Mouse (Mus musculus) intestine, embryonic 16.5 days (tissue): Measurements from ENCODE around the gene Olfr1247. TPM values are rescaled to one million over a fixed set of nuclear protein-coding genes. Genes with fewer than 3 reads are reported as not detected.
"Not testable (repeated sequence)": the region's sequence is repeated elsewhere in the genome, so short reads cannot be mapped to it uniquely, and the experiment has no call there.

Experiments
- ATAC-seq: fragments of 200-750 bp; cut with Nextera tagmentation; 2 replicates; pipeline ENCODE4 v1.8.0; 2017; ENCODE audit warnings: moderate TSS enrichment, moderate library complexity
- H3K27ac ChIP-seq: fragments of 300-500 bp; sonication (generic); 2 replicates; pipeline ENCODE4 v1.5.1; 2014; ENCODE audit warnings: mild to moderate bottlenecking, low read length
- H3K27me3 ChIP-seq: fragments of 300-500 bp; sonication (generic); replicated peaks from 2 replicates; pipeline ENCODE4 v1.6.1; 2014; ENCODE audit warnings: low read length, control low read depth, mixed read lengths; ENCODE audit not compliant: control insufficient read depth, insufficient read depth
- H3K36me3 ChIP-seq: fragments of 300-500 bp; sonication (generic); 2 replicates; pipeline ENCODE4 v1.6.1; 2014; ENCODE audit warnings: low read length, control low read depth; ENCODE audit not compliant: control insufficient read depth, insufficient read depth
- H3K4me1 ChIP-seq: fragments of 300-500 bp; sonication (generic); 2 replicates; pipeline ENCODE4 v1.6.1; 2014; ENCODE audit warnings: low read length, control low read depth, mixed read lengths; ENCODE audit not compliant: control insufficient read depth, insufficient read depth
- H3K4me2 ChIP-seq: fragments of 300-500 bp; sonication (generic); 2 replicates; pipeline ENCODE4 v1.6.1; 2014; ENCODE audit warnings: low read depth, low read length, control low read depth
- H3K4me3 ChIP-seq: fragments of 300-500 bp; sonication (generic); 2 replicates; pipeline ENCODE4 v1.5.1; 2014; ENCODE audit warnings: mild to moderate bottlenecking, low read length
- H3K9ac ChIP-seq: fragments of 300-500 bp; sonication (generic); 2 replicates; pipeline ENCODE4 v1.6.1; 2014; ENCODE audit warnings: low read depth, low read length
- H3K9me3 ChIP-seq: fragments of 300-500 bp; sonication (generic); 2 replicates; pipeline ENCODE4 v1.6.1; 2016; ENCODE audit warnings: low read length, control low read depth; ENCODE audit not compliant: control insufficient read depth
- WGBS: fragments of 180-500 bp; shearing (Covaris S2); extraction: QIAGEN DNeasy Blood & Tissue Kit; methylation state at CpG from one replicate; pipeline ENCODE4 v1.1.7; 2014; 5-methylcytosine and 5-hydroxymethylcytosine counted together
- polyA plus RNA-seq: library from polyadenylated mRNA; unstranded; fragments of >200 nt; fragmentation: Nextera tagmentation; extraction: Ambion mirVana; gene quantifications from 2 replicates; pipeline ENCODE4 v1.2.1, GENCODE M21; 2015

Olfr1247 gene
- polyA plus RNA-seq, result not detected in 2 replicates

- Histone ChIP-seq H3K36me3 (no peaks in the 10 kb centered on the region), H3K27ac (no peak within 1 kb of the TSS), H3K9me3 (no peaks in the 10 kb centered on the region), H3K27me3 (no peaks in the 10 kb centered on the region), H3K9ac (no peak within 1 kb of the TSS), H3K4me2 (no peak within 1 kb of the TSS), H3K4me3 (no peak within 1 kb of the TSS), H3K4me1 (no peaks in the 10 kb centered on the region)
- WGBS, result 94% methylated on average over 2 of the region's 2 CpGs
- no peak for ATAC-seq
Observed at GRCm38 (mm10) chr2:89614030-89614429, at the start of gene Olfr1247. TSS of gene Olfr1247 (minus strand) at chr2:89614130.

GRCm38 (mm10) chr2:89661367-89661766, 47.4 kb upstream of the Olfr1247 start, which contains the start of gene Olfr1250:
TSS of gene Olfr1250 (minus strand) at chr2:89661467.
- H3K27ac ChIP-seq, result no peak within 1 kb of the TSS
- no peaks in the 10 kb centered on the region for H3K27me3 ChIP-seq
- no peaks in the 10 kb centered on the region for H3K4me1 ChIP-seq
- H3K9me3 ChIP-seq, result no peaks in the 10 kb centered on the region
- H3K4me2 ChIP-seq, result no peak within 1 kb of the TSS
- H3K36me3 ChIP-seq, result no peaks in the 10 kb centered on the region
- H3K9ac ChIP-seq, result no peak within 1 kb of the TSS
- no peak within 1 kb of the TSS for H3K4me3 ChIP-seq
- no peak for ATAC-seq

GRCm38 (mm10) chr2:89634883-89635282, 21.0 kb upstream of the Olfr1247 start, which contains the start of gene Olfr1249:
TSS of gene Olfr1249 (minus strand) at chr2:89634983.
- H3K9ac ChIP-seq, result no peak within 1 kb of the TSS
- H3K36me3 ChIP-seq, result no peaks in the 10 kb centered on the region
- no peak within 1 kb of the TSS for H3K27ac ChIP-seq
- no peak for ATAC-seq
- H3K4me2 ChIP-seq, result no peak within 1 kb of the TSS
- no peaks in the 10 kb centered on the region for H3K27me3 ChIP-seq
- no peaks in the 10 kb centered on the region for H3K9me3 ChIP-seq
- WGBS, result 85% methylated on average over 2 of the region's 2 CpGs
- no peak within 1 kb of the TSS for H3K4me3 ChIP-seq
- H3K4me1 ChIP-seq, result no peaks in the 10 kb centered on the region

GRCm38 (mm10) chr2:89618145-89618544, 4.2 kb upstream of the Olfr1247 start, which contains the start of gene Olfr1248:
TSS of gene Olfr1248 (minus strand) at chr2:89618245.
- not testable (repeated sequence) for H3K4me1 ChIP-seq, ATAC-seq, H3K9me3 ChIP-seq, H3K27ac ChIP-seq, H3K4me3 ChIP-seq, H3K36me3 ChIP-seq, H3K27me3 ChIP-seq, H3K4me2 ChIP-seq, H3K9ac ChIP-seq
- 93% methylated on average over 1 of the region's 1 CpGs for WGBS

- no peak for ATAC-seq
- no peak within 1 kb of the TSS for H3K4me2 ChIP-seq
- WGBS, result 57% methylated on average over 2 of the region's 2 CpGs
- no peaks in the 10 kb centered on the region for H3K4me1 ChIP-seq
- H3K27ac ChIP-seq, result no peak within 1 kb of the TSS
- no peak within 1 kb of the TSS for H3K4me3 ChIP-seq
- no peaks in the 10 kb centered on the region for H3K9me3 ChIP-seq
- H3K27me3 ChIP-seq, result no peaks in the 10 kb centered on the region
- H3K36me3 ChIP-seq, result no peaks in the 10 kb centered on the region
- no peak within 1 kb of the TSS for H3K9ac ChIP-seq
Observed at GRCm38 (mm10) chr2:89593057-89593456, 20.9 kb downstream of the Olfr1247 start, which contains the start of gene Olfr1246. TSS of gene Olfr1246 (minus strand) at chr2:89593157.

DNA sequence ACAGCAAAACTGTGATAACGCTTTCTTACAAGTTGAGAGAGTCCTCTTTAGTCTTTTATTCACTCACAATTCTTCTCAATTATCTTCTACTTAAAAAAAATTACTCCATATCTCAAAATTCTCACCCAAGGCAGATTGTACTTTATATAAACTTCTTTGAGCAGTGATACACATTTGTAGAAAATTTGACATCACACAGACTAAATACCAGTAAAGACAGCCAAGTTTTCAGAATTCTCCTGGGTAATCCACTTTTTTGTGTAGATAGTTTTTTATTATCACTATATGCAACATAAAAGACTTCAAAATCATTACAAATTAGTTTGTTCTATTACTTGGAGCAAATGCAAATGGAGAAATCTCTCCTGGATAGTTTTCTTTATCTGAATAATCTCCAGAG, 35.6 kb downstream of the Olfr1247 start, which contains the start of gene Olfr1245:
Olfr1245 (minus strand) TSS at position 101 of the 400 bp plus-strand sequence.
- no peak within 1 kb of the TSS for H3K4me2 ChIP-seq
- no peaks in the 10 kb centered on the region for H3K4me1 ChIP-seq
- 95% methylated on average over 1 of the region's 1 CpGs for WGBS
- H3K9ac ChIP-seq, result no peak within 1 kb of the TSS
- no peak within 1 kb of the TSS for H3K4me3 ChIP-seq
- H3K36me3 ChIP-seq, result no peaks in the 10 kb centered on the region
- no peak for ATAC-seq
- H3K9me3 ChIP-seq, result no peaks in the 10 kb centered on the region
- no peaks in the 10 kb centered on the region for H3K27me3 ChIP-seq
- H3K27ac ChIP-seq, result no peak within 1 kb of the TSS

- H3K27ac ChIP-seq, H3K9ac ChIP-seq, H3K4me3 ChIP-seq, ATAC-seq, H3K4me1 ChIP-seq, H3K36me3 ChIP-seq, H3K4me2 ChIP-seq, H3K9me3 ChIP-seq, H3K27me3 ChIP-seq: not testable (repeated sequence)
- WGBS, result 58% methylated on average over 2 of the region's 2 CpGs
Observed at GRCm38 (mm10) chr2:89562706-89563105, 51.2 kb downstream of the Olfr1247 start.

Other genes with a start within 250 kb of the Olfr1247 start
- not detected in 2 replicates for gene Olfr1234, start 249.3 kb downstream of the Olfr1247 start, polyA plus RNA-seq
- gene Olfr1238, start 204.5 kb downstream of the Olfr1247 start, polyA plus RNA-seq, result not detected in 2 replicates
- not detected in 2 replicates for gene Olfr1239, start 193.7 kb downstream of the Olfr1247 start, polyA plus RNA-seq
- not detected in 2 replicates for gene Olfr1240, start 171.1 kb downstream of the Olfr1247 start, polyA plus RNA-seq
- gene Olfr1241, start 127.0 kb downstream of the Olfr1247 start, polyA plus RNA-seq, result not detected in 2 replicates
- gene Olfr1242, start 115.8 kb downstream of the Olfr1247 start, polyA plus RNA-seq, result not detected in 2 replicates
- gene Olfr1243, start 82.6 kb downstream of the Olfr1247 start, polyA plus RNA-seq, result not detected in 2 replicates
- gene Olfr1245, start 35.7 kb downstream of the Olfr1247 start, polyA plus RNA-seq, result not detected in 2 replicates
- not detected in 2 replicates for gene Olfr1246, start 21.0 kb downstream of the Olfr1247 start, polyA plus RNA-seq
- gene Olfr1248, start 4.1 kb upstream of the Olfr1247 start, polyA plus RNA-seq, result not detected in 2 replicates
- not detected in 2 replicates for gene Olfr1249, start 20.9 kb upstream of the Olfr1247 start, polyA plus RNA-seq
- not detected in 2 replicates for gene Olfr1250, start 47.3 kb upstream of the Olfr1247 start, polyA plus RNA-seq
- gene Olfr1251, start 57.8 kb upstream of the Olfr1247 start, polyA plus RNA-seq, result not detected in 2 replicates
- gene Olfr1252, start 110.9 kb upstream of the Olfr1247 start, polyA plus RNA-seq, result not detected in 2 replicates
- not detected in 2 replicates for gene Olfr1253, start 143.0 kb upstream of the Olfr1247 start, polyA plus RNA-seq
- gene Olfr1254, start 179.5 kb upstream of the Olfr1247 start, polyA plus RNA-seq, result not detected in 2 replicates
- not detected in 2 replicates for gene Olfr1255, start 197.9 kb upstream of the Olfr1247 start, polyA plus RNA-seq
- gene Olfr1256, start 227.4 kb upstream of the Olfr1247 start, polyA plus RNA-seq, result not detected in 2 replicates
- gene Olfr48, start 234.1 kb upstream of the Olfr1247 start, polyA plus RNA-seq, result not detected in 2 replicates